Mouse (Mus musculus): ENCODE data around the gene Gm10964. TPM values are rescaled to one million over a fixed set of nuclear protein-coding genes. Genes with fewer than 3 reads are reported as not detected.

The Gm10964 gene
- polyA plus RNA-seq (2016; fragmentation: Nextera tagmentation; extraction: Ambion mirVana), result not detected in 2 replicates

DNA sequence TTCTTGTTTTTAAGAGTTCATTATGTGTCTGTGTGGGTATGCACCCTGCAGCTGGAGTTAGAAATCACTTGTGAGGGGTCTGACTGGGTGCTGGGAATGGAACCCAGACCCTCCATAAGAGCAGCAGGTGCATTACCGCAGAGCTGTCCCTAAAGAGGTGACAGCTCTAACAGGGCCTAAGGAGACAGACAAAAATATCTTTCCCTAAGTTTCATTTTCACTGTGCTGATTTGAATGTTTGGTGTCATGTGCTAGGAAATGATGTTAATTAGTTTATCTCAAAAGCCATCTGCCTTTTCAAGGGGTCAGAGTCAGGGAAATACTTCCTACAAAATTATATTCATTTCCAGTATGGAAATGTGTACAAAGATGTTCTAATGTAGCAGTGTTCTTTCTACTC lies at the start of gene Gm10964:
Gene Gm10964 (plus strand): TSS at position 38 of the 400 bp plus-strand sequence.
- Histone ChIP-seq H3K9me3 (no peaks in the 10 kb centered on the region), H3K4me3 (peak within 1 kb of the TSS; percentile 36), H3K9ac (peak within 1 kb of the TSS; percentile 24; the same call in 1 of the 2 replicates), H3K4me1 (peaks cover 38% of the 10 kb centered on the region), H3K27ac (peak within 1 kb of the TSS; percentile 95), H3K4me2 (replicated peaks) (peak within 1 kb of the TSS; percentile 57), H3K27me3 (no peaks in the 10 kb centered on the region), H3K36me3 (peaks cover 18% of the 10 kb centered on the region)
- WGBS, result 97% methylated on average over 1 of the region's 1 CpGs
- ATAC-seq (ENCODE audit: insufficient number of reproducible peaks, insufficient read depth, low FRiP score, low TSS enrichment), result no peak

DNA sequence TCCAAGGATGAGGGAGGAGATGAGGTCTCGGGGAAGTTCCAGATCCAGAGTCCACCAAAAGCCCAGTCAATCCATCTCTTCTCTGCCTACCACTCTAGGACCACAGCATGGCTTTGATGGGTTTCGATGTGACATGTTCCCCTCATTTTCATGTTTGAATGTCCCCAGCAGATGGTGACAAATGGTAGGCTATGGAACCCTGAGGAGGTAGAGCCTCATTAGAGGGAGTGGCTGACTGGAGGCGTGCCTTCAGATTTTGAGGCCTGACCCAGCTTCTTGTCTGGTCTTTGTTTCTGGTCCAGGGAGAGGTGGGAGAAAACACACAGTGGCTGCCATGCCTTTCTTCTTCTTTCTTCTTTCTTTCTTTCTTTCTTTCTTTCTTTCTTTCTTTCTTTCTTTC lies 48.7 kb upstream of the Gm10964 start:
- Histone ChIP-seq H3K4me3 (no peak overlapping the region), H3K27ac (no peak overlapping the region)
- ATAC-seq (ENCODE audit: insufficient number of reproducible peaks, insufficient read depth, low FRiP score, low TSS enrichment), result no peak

DNA sequence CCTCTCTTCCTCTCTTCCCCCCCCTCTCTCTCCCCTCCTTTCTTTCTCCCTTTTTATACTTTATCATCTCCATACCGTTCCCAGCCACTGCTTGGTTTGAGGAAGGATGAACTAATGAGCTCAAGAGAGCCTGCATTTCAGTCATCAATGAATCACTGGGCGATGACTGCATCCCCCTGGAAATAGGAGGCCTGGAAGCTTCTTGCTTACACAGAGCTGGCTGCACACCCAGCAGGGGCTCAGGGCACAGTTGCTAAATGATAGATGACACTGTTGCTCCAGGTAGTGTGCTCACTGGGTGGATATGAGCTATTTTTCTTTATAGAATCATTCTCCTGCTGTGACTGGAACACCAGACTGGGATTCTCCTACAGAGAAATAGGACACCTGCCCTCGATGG lies 43.6 kb upstream of the Gm10964 start:
- Histone ChIP-seq H3K9ac (no peak overlapping the region), H3K4me2 (replicated peaks) (no peak overlapping the region), H3K27ac (no peak overlapping the region), H3K4me3 (no peak overlapping the region), H3K4me1 (no peaks in the 10 kb centered on the region), H3K36me3 (no peaks in the 10 kb centered on the region), H3K9me3 (no peaks in the 10 kb centered on the region), H3K27me3 (no peaks in the 10 kb centered on the region)
- WGBS, result 64% methylated on average over 3 of the region's 3 CpGs
- ATAC-seq (ENCODE audit: insufficient number of reproducible peaks, insufficient read depth, low FRiP score, low TSS enrichment), result no peak

More for the DNA sequence above, 48.7 kb upstream of the Gm10964 start:
- H3K27me3 ChIP-seq, result no peaks in the 10 kb centered on the region
- no peak overlapping the region for H3K4me2 ChIP-seq (replicated peaks)
- H3K36me3 ChIP-seq, result no peaks in the 10 kb centered on the region
- 86% methylated on average over 3 of the region's 3 CpGs for WGBS
- H3K9ac ChIP-seq, result no peak overlapping the region
- H3K4me1 ChIP-seq, result no peaks in the 10 kb centered on the region
- H3K9me3 ChIP-seq, result no peaks in the 10 kb centered on the region

DNA sequence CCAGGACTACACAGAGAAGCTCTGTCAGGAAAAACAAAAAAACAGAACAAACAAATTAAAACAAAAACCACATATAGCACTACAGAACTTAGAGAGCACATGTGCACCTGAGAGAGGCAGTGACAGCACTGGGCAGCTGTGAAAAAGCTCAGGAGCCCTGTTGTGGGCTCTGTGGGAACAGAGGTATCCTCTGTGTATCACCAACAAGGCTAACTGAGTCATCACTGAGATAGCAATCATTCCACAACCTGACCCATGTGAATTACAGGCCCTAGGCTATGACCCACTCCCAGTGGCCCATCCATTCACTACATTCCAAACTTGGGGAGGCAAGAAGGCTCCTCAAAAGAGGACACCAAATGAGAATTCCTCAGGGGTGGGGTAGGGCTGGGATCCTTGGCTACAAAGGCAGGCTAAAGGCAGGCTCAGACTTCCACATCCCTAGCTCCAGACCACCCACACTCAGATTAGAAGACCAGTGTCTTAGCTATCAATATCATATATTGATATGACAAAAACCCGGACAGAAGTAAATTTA lies 42.7 kb upstream of the Gm10964 start:
- Histone ChIP-seq H3K27me3 (no peaks in the 10 kb centered on the region), H3K27ac (no peak overlapping the region)

DNA sequence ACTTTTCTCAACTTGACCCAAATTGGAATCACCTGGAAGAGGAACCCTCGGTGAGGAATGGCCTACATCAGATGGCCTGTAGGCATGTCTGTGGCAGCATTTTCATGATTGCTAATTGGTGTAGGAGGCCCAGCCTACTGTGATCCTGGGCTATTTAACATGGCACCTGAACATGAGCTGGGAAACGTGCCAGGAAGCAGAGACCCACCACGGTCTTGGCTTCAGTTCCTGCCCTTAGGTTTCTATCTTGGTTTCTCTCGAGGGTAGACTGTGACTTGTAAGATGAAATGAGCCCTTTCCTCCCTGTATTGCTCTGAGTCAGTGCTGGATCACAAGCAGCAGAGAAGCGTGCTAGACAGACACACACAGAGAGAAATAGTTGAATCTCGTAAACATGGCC lies 34.5 kb upstream of the Gm10964 start:
- no peak overlapping the region for H3K27ac ChIP-seq
- H3K36me3 ChIP-seq, result no peaks in the 10 kb centered on the region
- H3K4me2 ChIP-seq (replicated peaks), result no peak overlapping the region
- ATAC-seq (ENCODE audit: insufficient number of reproducible peaks, insufficient read depth, low FRiP score, low TSS enrichment), result no peak
- H3K9ac ChIP-seq, result no peak overlapping the region
- no peaks in the 10 kb centered on the region for H3K27me3 ChIP-seq
- H3K9me3 ChIP-seq, result no peaks in the 10 kb centered on the region
- H3K4me3 ChIP-seq, result no peak overlapping the region
- H3K4me1 ChIP-seq, result no peaks in the 10 kb centered on the region
- WGBS, result 65% methylated on average over 6 of the region's 6 CpGs

More for the DNA sequence above, 42.7 kb upstream of the Gm10964 start:
- Histone ChIP-seq H3K4me1 (no peaks in the 10 kb centered on the region), H3K9ac (no peak overlapping the region), H3K36me3 (no peaks in the 10 kb centered on the region), H3K4me2 (replicated peaks) (no peak overlapping the region), H3K9me3 (no peaks in the 10 kb centered on the region), H3K4me3 (no peak overlapping the region)
- 66% methylated on average over 1 of the region's 1 CpGs for WGBS
- no peak for ATAC-seq (ENCODE audit: insufficient number of reproducible peaks, insufficient read depth, low FRiP score, low TSS enrichment)

DNA sequence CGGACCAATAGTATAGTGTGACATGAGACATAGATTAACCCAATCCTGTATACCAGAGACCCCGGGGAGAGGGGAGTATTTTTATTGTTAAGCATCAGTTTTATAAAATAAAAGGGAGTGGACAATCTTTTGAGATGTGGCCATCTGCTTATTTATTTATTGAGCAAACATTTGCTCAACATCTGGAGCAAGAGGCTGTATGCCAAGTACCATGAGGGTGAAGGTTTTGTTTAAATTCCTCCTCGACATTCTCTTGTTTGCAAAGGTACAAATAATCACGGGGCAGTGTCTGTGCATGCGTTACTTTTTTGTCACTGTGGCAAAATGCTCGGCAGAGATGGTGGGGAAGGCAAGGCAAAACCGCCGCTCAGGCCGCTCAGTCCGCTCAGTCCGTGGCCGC lies 33.7 kb upstream of the Gm10964 start:
- no peak overlapping the region for H3K4me3 ChIP-seq
- no peaks in the 10 kb centered on the region for H3K36me3 ChIP-seq
- 88% methylated on average over 12 of the region's 12 CpGs for WGBS
- no peaks in the 10 kb centered on the region for H3K4me1 ChIP-seq
- no peak overlapping the region for H3K4me2 ChIP-seq (replicated peaks)
- H3K27me3 ChIP-seq, result no peaks in the 10 kb centered on the region
- no peaks in the 10 kb centered on the region for H3K9me3 ChIP-seq
- no peak for ATAC-seq (ENCODE audit: insufficient number of reproducible peaks, insufficient read depth, low FRiP score, low TSS enrichment)
- no peak overlapping the region for H3K27ac ChIP-seq
- no peak overlapping the region for H3K9ac ChIP-seq

DNA sequence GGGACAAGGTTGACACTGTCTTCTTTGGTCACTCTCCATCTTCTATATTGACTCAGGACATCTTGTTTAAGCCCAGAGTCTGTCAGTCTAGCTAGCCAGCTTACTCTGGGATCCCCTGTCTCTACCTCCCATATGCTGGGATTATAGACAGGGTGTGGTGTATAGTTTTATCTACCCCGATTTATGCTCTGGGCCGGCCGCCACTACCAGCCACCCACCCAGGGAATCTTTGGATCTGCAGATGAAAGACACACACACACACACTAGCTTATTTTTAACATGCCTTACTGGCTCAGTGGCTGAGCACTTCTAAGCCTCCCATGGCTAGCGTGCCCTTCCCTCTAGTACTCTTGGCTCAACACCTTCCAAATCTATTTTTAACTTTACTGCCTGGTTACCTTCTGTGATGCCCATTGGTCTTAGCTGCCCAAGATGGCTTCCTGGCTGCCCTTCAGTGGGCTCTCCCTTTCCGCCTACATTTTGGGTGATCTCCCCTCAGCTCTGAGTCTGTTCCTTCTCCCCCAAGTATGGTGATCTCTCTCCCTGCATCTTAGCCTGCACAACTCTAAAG lies 29.6 kb upstream of the Gm10964 start:
- no peak overlapping the region for H3K9ac ChIP-seq
- H3K36me3 ChIP-seq, result no peaks in the 10 kb centered on the region
- no peaks in the 10 kb centered on the region for H3K4me1 ChIP-seq
- no peak overlapping the region for H3K4me3 ChIP-seq
- H3K4me2 ChIP-seq (replicated peaks), result no peak overlapping the region
- no peaks in the 10 kb centered on the region for H3K27me3 ChIP-seq
- no peak overlapping the region for H3K27ac ChIP-seq
- ATAC-seq (ENCODE audit: insufficient number of reproducible peaks, insufficient read depth, low FRiP score, low TSS enrichment), result no peak
- H3K9me3 ChIP-seq, result no peaks in the 10 kb centered on the region
- 95% methylated on average over 5 of the region's 5 CpGs for WGBS

DNA sequence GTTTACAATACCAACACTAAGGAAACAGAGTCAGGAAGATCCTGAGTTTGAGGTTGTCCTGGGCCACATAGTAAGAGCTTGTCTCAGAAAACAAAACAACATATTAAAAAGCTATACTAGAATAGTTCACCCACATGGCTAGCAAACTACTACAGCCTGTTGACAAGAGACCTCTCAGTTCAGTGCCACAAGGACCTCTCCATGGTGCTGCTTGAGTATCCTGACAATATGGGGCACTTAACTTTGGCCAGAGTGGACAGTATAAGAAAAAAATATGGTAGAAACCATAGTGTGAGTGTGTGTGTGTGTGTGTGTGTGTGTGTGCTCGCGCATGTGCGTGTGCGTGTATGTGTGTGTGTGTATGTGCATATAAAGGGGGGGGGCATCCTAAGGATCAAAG lies 27.0 kb upstream of the Gm10964 start:
- Histone ChIP-seq H3K9me3 (no peaks in the 10 kb centered on the region), H3K4me2 (replicated peaks) (no peak overlapping the region), H3K9ac (no peak overlapping the region), H3K4me3 (no peak overlapping the region), H3K27ac (no peak overlapping the region), H3K36me3 (no peaks in the 10 kb centered on the region), H3K27me3 (no peaks in the 10 kb centered on the region), H3K4me1 (peaks cover 13% of the 10 kb centered on the region)
- 90% methylated on average over 4 of the region's 4 CpGs for WGBS
- no peak for ATAC-seq (ENCODE audit: insufficient number of reproducible peaks, insufficient read depth, low FRiP score, low TSS enrichment)

DNA sequence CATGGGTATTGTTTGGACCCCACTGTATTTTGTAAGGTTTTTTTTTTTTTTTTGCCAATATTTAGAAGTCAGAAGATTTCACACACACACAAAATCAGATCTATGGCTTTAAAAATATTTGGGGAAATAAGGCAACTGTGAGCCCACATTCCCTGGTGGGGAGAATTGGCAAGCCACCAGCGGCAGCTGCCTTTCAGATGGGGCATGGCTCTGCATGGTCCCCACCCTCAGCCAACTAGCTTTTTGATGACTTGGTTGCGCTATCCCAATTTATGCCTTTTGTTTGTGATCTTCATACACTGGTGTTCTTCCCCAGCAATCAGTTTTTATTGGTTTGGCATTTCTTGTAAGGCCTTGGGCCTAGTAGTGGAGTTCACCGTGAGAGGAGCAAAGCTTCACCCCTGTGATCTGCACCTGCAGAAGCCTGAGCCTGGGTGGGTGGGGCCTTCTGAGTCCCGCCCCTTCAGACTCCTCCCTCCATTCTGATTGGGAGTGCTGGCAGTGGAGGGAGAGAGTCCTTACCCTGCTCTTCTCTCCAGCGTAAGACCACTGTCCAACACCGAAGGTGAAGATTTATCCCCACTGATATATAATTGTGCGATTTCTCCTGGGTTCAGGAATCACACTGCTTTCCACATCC lies 24.8 kb upstream of the Gm10964 start:
- H3K4me2 ChIP-seq (replicated peaks), result no peak overlapping the region
- H3K27ac ChIP-seq, result no peak overlapping the region
- H3K9me3 ChIP-seq, result no peaks in the 10 kb centered on the region
- no peak overlapping the region for H3K9ac ChIP-seq
- WGBS, result 72% methylated on average over 7 of the region's 7 CpGs
- no peak overlapping the region for H3K4me3 ChIP-seq
- peaks cover 15% of the 10 kb centered on the region for H3K4me1 ChIP-seq
- H3K27me3 ChIP-seq, result no peaks in the 10 kb centered on the region
- no peaks in the 10 kb centered on the region for H3K36me3 ChIP-seq
- ATAC-seq (ENCODE audit: insufficient number of reproducible peaks, insufficient read depth, low FRiP score, low TSS enrichment), result no peak

DNA sequence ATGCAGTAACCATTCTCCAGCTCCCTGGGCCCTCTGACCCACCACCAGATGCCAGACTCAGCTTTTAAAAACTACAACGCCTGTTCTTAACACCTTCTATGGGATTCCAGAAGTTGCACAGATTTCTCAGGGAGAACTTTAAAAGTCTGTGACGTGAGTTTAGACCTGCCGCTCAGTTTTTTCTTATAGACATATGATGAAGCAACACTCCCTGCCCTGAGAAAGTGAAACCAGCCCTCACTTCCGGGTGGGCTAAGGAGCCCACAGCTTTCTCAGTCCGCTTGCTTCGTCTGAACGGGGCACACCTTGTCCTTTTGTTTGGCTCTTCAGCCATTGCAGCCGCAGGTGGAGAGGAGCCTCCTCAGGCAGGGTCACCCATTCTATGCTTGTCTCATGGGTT lies 24.2 kb upstream of the Gm10964 start:
- Histone ChIP-seq H3K4me1 (peaks cover 15% of the 10 kb centered on the region), H3K27ac (no peak overlapping the region), H3K36me3 (no peaks in the 10 kb centered on the region), H3K27me3 (no peaks in the 10 kb centered on the region), H3K4me2 (replicated peaks) (no peak overlapping the region), H3K9me3 (no peaks in the 10 kb centered on the region), H3K9ac (no peak overlapping the region), H3K4me3 (no peak overlapping the region)
- ATAC-seq (ENCODE audit: insufficient number of reproducible peaks, insufficient read depth, low FRiP score, low TSS enrichment), result no peak
- 82% methylated on average over 8 of the region's 8 CpGs for WGBS

DNA sequence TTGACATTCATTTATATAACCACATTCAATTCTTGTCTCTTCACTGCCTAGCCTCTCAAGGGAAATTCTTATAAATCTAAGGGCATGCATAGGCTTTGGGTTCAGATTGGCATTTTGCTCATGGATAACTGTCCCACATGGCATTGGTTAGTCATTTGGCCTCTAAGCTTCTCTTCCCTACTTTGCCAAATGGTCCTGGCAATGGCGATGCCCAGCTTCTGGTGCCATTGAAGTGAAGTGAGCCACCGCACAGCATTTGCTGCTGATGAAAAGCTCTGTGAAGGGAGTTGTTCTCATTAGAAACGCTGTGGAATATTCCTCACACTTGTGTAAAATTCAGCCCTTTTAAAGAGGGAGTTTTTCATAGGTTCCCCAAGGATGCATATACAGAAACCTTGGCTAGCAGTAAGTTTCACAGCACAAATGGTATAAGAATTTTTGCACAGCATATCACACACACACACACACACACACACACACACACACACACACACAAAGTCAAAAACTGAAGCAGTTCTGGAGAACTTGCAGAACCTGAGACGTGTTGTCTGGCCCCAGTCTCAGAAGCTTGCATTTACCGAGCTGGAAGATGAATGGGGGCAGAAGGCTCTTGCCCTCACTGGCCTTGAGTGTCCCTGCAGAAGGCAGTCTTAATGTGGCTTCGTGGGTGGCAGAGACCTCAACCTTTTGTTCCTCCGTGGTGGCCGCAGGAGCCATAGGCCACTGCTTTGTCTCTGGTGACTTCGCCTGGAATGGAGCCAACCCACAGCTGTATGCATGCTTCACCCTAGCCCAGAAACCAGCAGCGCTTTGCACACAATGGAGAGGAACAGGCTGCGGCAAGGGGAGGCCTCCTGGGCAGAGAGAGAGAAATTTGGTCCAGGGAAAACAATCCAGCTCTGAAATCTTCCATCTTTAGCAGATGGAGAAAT lies 23.1 kb upstream of the Gm10964 start:
- ATAC-seq (ENCODE audit: insufficient number of reproducible peaks, insufficient read depth, low FRiP score, low TSS enrichment), result peak; percentile 54; the same call in 1 of the 2 replicates
- Histone ChIP-seq H3K27me3 (no peaks in the 10 kb centered on the region), H3K4me1 (peaks cover 15% of the 10 kb centered on the region), H3K36me3 (no peaks in the 10 kb centered on the region), H3K9ac (no peak overlapping the region), H3K4me3 (no peak overlapping the region), H3K4me2 (replicated peaks) (no peak overlapping the region), H3K9me3 (no peaks in the 10 kb centered on the region), H3K27ac (peak overlapping the region; percentile 63)
- 36% methylated on average over 11 of the region's 11 CpGs for WGBS

Measured in embryonic facial prominence, embryonic 12.5 days (tissue).